Comparison of ENCODE assay signal across 8 mouse cellular contexts in the genomic region with DNA sequence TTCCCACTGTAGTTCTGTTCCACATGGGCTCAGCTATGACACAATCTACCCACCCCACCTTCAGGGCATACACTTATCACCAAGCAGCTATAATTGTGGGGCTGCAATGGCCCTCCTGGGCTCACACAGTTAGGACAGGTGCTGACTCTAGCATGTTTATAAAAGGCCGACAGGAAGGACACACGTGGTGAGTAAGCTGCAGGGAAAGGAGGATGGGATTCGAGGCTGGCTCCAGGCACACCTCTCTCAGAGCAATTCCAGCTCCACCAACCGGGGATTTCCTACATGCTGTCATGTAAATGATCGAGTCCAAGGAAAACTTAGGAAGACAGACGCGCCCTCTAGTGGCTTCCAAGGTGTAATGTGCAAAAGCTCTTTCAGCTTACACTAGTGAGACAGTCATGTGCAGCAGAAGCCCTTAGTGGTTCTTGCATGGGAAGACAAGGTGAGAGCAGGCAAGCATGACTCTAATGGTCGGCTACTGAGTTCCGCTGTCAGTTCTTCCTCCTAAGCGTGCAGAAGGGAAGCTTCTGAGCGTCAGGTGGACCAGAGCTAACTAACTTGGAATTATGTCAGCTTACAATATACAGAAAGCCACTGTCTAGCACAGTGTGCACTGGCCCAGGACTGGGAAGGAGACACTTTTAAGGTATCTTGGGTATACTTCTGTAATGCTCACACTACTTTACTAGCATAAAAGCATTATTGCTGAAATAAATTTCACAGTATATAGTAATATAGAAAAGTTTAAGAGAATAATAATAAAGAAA. TPM values are rescaled to one million over a fixed set of nuclear protein-coding genes. Genes with fewer than 3 reads are reported as not detected.
DNase-seq lines count a peak whose midpoint lies in the region; ATAC-seq and TF ChIP-seq lines count a peak whose summit lies in the region.

No protein-coding gene starts in this region.

- H3K4me2 ChIP-seq in embryonic facial prominence, embryonic 14.5 days (ENCODE audit: low read depth, low read length) = no peak overlapping the region
- no peak overlapping the region for H3K4me2 ChIP-seq in midbrain, postnatal 0 days (ENCODE audit: low read depth, low read length, poor library complexity, severe bottlenecking)

- peak; percentile 60 for ATAC-seq in embryonic facial prominence, embryonic 14.5 days (ENCODE audit: low read depth)
- ATAC-seq in midbrain, postnatal 0 days (ENCODE audit: low FRiP score) = peak; percentile 73

- H3K9ac ChIP-seq in embryonic facial prominence, embryonic 14.5 days (ENCODE audit: low read depth, low read length) = no peak overlapping the region
- H3K9ac ChIP-seq in midbrain, postnatal 0 days (replicated peaks; ENCODE audit: low read length, poor library complexity, severe bottlenecking) = no peak overlapping the region

- H3K9me3 ChIP-seq in embryonic facial prominence, embryonic 14.5 days (ENCODE audit: control insufficient read depth, low read length) = no peaks in the 10 kb centered on the region
- no peaks in the 10 kb centered on the region for H3K9me3 ChIP-seq in midbrain, postnatal 0 days (ENCODE audit: low read length)

- TF ChIP-seq CTCF in midbrain, postnatal 0 days (IDR thresholded peaks at IDR 0.05) = peak; percentile 85

- no peaks in the 10 kb centered on the region for H3K4me1 ChIP-seq in embryonic facial prominence, embryonic 14.5 days (ENCODE audit: control insufficient read depth, insufficient read depth, low read length)
- H3K4me1 ChIP-seq in midbrain, postnatal 0 days (ENCODE audit: insufficient read depth, low read length) = no peaks in the 10 kb centered on the region

- no peaks in the 10 kb centered on the region for H3K27me3 ChIP-seq in embryonic facial prominence, embryonic 14.5 days (replicated peaks; ENCODE audit: control insufficient read depth, insufficient read depth, low read length)
- H3K27me3 ChIP-seq in midbrain, postnatal 0 days (ENCODE audit: insufficient read depth, low read length) = no peaks in the 10 kb centered on the region

- H3K27ac ChIP-seq in embryonic facial prominence, embryonic 14.5 days (replicated peaks; ENCODE audit: low read depth, low read length) = no peak overlapping the region
- H3K27ac ChIP-seq in midbrain, postnatal 0 days (ENCODE audit: low read depth, low read length) = no peak overlapping the region

- DNase-seq in 3T3-L1 (ENCODE audit: low read depth, low spot score) (peak; percentile 98), liver (peak; percentile 45)
- DNase-seq in adrenal gland, postnatal 36 days = peak; percentile 68 to 70
- DNase-seq in embryonic facial prominence, embryonic 14.5 days (ENCODE audit: low spot score) = peak; percentile 87
- peak; percentile 69 for DNase-seq in heart, adult 8-10 months (ENCODE audit: low spot score)
- DNase-seq in kidney, adult 9 months = peak; percentile 75
- peak; percentile 89 for DNase-seq in midbrain, postnatal 0 days (ENCODE audit: low spot score)
- DNase-seq in testis, postnatal 10 days (ENCODE audit: low spot score) = peak; percentile 79

- H3K4me3 ChIP-seq in embryonic facial prominence, embryonic 14.5 days (ENCODE audit: low read depth, low read length) = no peak overlapping the region
- H3K4me3 ChIP-seq in midbrain, postnatal 0 days (ENCODE audit: low read depth, low read length) = no peak overlapping the region

- peaks cover 50% of the 10 kb centered on the region for H3K36me3 ChIP-seq in embryonic facial prominence, embryonic 14.5 days (ENCODE audit: control insufficient read depth, insufficient read depth, low read length)
- peaks cover 20% of the 10 kb centered on the region; the same call in 1 of the 2 replicates for H3K36me3 ChIP-seq in midbrain, postnatal 0 days (ENCODE audit: insufficient read depth, low read length)

- 31% methylated on average over 11 of the region's 11 CpGs for WGBS in embryonic facial prominence, embryonic 14.5 days
- WGBS in midbrain, postnatal 0 days = 32% methylated on average over 11 of the region's 11 CpGs

RNA-seq across cellular contexts. Expression of gene Mettl14, which starts 14.0 kb away (rescaled TPM):
- total RNA-seq in adrenal gland, postnatal 36 days (2021) = 10 to 100 TPM; 14.8 to 15.8 TPM
- 16.3 and 20.9 TPM in 2 replicates for polyA plus RNA-seq in embryonic facial prominence, embryonic 14.5 days (2014; fragmentation: Nextera tagmentation; extraction: Ambion mirVana)
- 10 to 100 TPM; 11.4 to 13.1 (median 12.1) TPM for total RNA-seq in heart, adult 8-10 months (2022)
- 3.8 and 7.5 TPM in 2 replicates for total RNA-seq in midbrain, postnatal 0 days (2014; rRNA removed)
- polyA plus RNA-seq in midbrain, postnatal 0 days (2015; fragmentation: Nextera tagmentation; extraction: Ambion mirVana) = 14.1 and 14.4 TPM in 2 replicates

Comparison
In these comparisons a context has a peak if more than half of its experiments do, and no peak if none do; other contexts are left out.
1. DNase-seq: peak in every context shown above with its lines; median percentile 98 in 3T3-L1; 89 in midbrain, postnatal 0 days; 87 in embryonic facial prominence, embryonic 14.5 days; 79 in testis, postnatal 10 days; 75 in kidney, adult 9 months; 69 in adrenal gland, postnatal 36 days; 69 in heart, adult 8-10 months; 45 in liver.